Mouse (Mus musculus): ENCODE measurements around the gene Gpr19.

The Gpr19 gene

GRCm38 (mm10) chr6:134846308-134846707, 52.1 kb downstream of the Gpr19 start:
- DNase-seq, result no peak

- DNase-seq, result peak; percentile 26
These were observed 52.7 kb downstream of the Gpr19 start for GRCm38 (mm10) chr6:134845726-134846125.

GRCm38 (mm10) chr6:134840346-134840745, 58.0 kb downstream of the Gpr19 start:
- DNase-seq, result no peak

GRCm38 (mm10) chr6:134838111-134838510, 60.3 kb downstream of the Gpr19 start:
- no peak for DNase-seq

- DNase-seq, result no peak
These were observed 63.7 kb downstream of the Gpr19 start for GRCm38 (mm10) chr6:134834585-134835251.

- no peak for DNase-seq
These were observed 67.6 kb downstream of the Gpr19 start for GRCm38 (mm10) chr6:134830776-134831175.

GRCm38 (mm10) chr6:134829786-134830700, 68.3 kb downstream of the Gpr19 start, which contains the start of gene Crebl2:
Gene Crebl2 (plus strand): TSS chr6:134830154.
- DNase-seq, result peak; percentile 100

GRCm38 (mm10) chr6:134822844-134823243, 75.5 kb downstream of the Gpr19 start:
- DNase-seq, result no peak

- no peak for DNase-seq
These were observed 78.0 kb downstream of the Gpr19 start for GRCm38 (mm10) chr6:134820411-134820810.

GRCm38 (mm10) chr6:134819741-134820140, 78.6 kb downstream of the Gpr19 start:
- no peak for DNase-seq
